Mouse (Mus musculus) olfactory bulb, adult 2 months (tissue): Measurements from ENCODE around the gene Pxk. TPM values are rescaled to one million over a fixed set of nuclear protein-coding genes. Genes with fewer than 3 reads are reported as not detected.

Experiments used
- H3K27ac ChIP-seq: fragments of 200-500 bp; 2 replicates; pipeline ENCODE4 v1.5.1; 2012; ENCODE audit warnings: low read depth, low read length; ENCODE audit not compliant: insufficient read depth
- H3K4me1 ChIP-seq: fragments of 200-500 bp; 2 replicates; pipeline ENCODE4 v1.6.1; 2012; ENCODE audit warnings: low read length; ENCODE audit not compliant: control insufficient read depth, insufficient read depth
- H3K4me3 ChIP-seq: fragments of 200-500 bp; 2 replicates; pipeline ENCODE4 v1.5.1; 2012; ENCODE audit warnings: mild to moderate bottlenecking, low read depth, low read length, moderate library complexity; ENCODE audit not compliant: insufficient read depth
- CTCF ChIP-seq: fragments of 200-500 bp; IDR thresholded peaks from 2 replicates; pipeline ENCODE4 v1.5.1; 2012; ENCODE audit warnings: low read depth, mild to moderate bottlenecking, low read length, moderate library complexity; ENCODE audit not compliant: insufficient read depth
- POLR2A ChIP-seq: fragments of 200-500 bp; IDR thresholded peaks from 2 replicates; pipeline ENCODE4 v1.6.1; 2012; ENCODE audit warnings: mild to moderate bottlenecking, low read depth, low read length, moderate library complexity; ENCODE audit not compliant: insufficient read depth
- WGBS: fragments of 180-500 bp; shearing (Covaris S2); methylation state at CpG from one replicate; pipeline ENCODE4 v1.1.7; 2018; 5-methylcytosine and 5-hydroxymethylcytosine counted together
- polyA plus RNA-seq: library from polyadenylated mRNA; stranded (reverse); fragments of >200 nt; gene quantifications from 2 replicates; pipeline ENCODE4 v1.2.4, GENCODE M21; 2012; ENCODE audit warnings: low replicate concordance; ENCODE audit not compliant: missing spikeins, insufficient read depth, insufficient read length

Pxk gene
- polyA plus RNA-seq, 1 experiment, result not detected

- 79% methylated on average over 7 of the region's 7 CpGs for WGBS
- Histone ChIP-seq H3K4me1 (peaks cover 6% of the 10 kb centered on the region; the same call in 1 of the 2 replicates), H3K27ac (no peak overlapping the region), H3K4me3 (no peak overlapping the region)
- TF ChIP-seq CTCF (no peak), POLR2A (no peak)
Observed at GRCm38 (mm10) chr14:8124046-8124881, 26.3 kb downstream of the Pxk start.

GRCm38 (mm10) chr14:8127971-8128370 lies 30.0 kb downstream of the Pxk start:
- TF ChIP-seq POLR2A, result no peak
- no peak for TF ChIP-seq CTCF
- H3K27ac ChIP-seq, result no peak overlapping the region
- 74% methylated on average over 5 of the region's 5 CpGs for WGBS

DNA sequence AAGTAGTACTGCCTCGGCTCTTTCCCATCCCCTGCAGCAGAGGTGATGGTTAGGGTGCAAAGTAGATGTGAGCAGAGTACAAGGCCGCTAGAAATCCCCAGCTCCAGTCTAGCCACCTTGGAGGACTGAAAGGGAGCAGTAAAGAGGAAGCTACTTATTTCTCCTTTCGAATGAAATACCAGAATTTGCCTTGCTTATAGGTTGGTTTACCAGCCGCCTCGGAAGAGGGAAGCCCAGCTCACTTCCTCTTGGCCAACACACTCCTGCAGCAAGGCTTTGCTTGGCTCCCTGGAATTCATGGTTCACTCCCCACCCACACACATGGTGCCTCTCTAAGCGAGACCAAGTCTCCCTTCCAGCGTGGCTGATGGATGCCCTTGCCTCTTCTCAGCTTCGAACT lies 34.8 kb downstream of the Pxk start:
- 81% methylated on average over 8 of the region's 8 CpGs for WGBS
- H3K4me3 ChIP-seq, result no peak overlapping the region
- TF ChIP-seq CTCF (no peak), POLR2A (no peak)

More at GRCm38 (mm10) chr14:8127971-8128370, 30.0 kb downstream of the Pxk start:
- Histone ChIP-seq H3K4me3 (no peak overlapping the region), H3K4me1 (peaks cover 15% of the 10 kb centered on the region)

DNA sequence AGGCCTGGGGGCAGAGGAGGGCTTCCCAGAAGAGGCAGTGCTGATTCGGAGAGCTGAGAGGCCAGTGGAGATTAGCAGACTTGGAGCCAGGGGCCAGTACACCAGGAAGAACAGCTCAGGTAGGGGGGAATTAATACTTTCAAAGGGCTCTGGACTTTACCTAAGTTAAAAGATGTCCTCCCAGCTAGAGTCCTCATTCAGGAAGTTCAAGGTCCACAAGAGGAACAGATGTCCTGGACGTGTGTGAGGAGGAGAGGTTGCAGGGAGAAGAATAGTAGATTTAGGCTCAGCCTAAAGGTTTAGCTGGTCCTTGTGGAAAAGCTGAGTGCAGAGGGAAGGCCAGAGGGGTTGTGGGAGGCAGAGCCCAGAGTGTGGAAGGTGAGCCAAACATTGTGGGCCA lies 36.2 kb downstream of the Pxk start:
- no peak overlapping the region for H3K4me3 ChIP-seq
- WGBS, result 60% methylated on average over 2 of the region's 2 CpGs
- H3K27ac ChIP-seq, result peak overlapping the region; percentile 26
- TF ChIP-seq POLR2A (no peak), CTCF (no peak)
- H3K4me1 ChIP-seq, result peaks cover 21% of the 10 kb centered on the region

More for the DNA sequence above, 34.8 kb downstream of the Pxk start:
- no peak overlapping the region for H3K27ac ChIP-seq
- peaks cover 21% of the 10 kb centered on the region for H3K4me1 ChIP-seq

- Histone ChIP-seq H3K4me3 (no peak overlapping the region), H3K27ac (0 out of 2 replicates have a peak overlapping the region, but pooled peaks have one; percentile 26), H3K4me1 (peaks cover 21% of the 10 kb centered on the region)
- 26% methylated on average over 3 of the region's 3 CpGs for WGBS
- TF ChIP-seq POLR2A (no peak), CTCF (no peak)
Observed at GRCm38 (mm10) chr14:8135130-8135529, 37.1 kb downstream of the Pxk start.

DNA sequence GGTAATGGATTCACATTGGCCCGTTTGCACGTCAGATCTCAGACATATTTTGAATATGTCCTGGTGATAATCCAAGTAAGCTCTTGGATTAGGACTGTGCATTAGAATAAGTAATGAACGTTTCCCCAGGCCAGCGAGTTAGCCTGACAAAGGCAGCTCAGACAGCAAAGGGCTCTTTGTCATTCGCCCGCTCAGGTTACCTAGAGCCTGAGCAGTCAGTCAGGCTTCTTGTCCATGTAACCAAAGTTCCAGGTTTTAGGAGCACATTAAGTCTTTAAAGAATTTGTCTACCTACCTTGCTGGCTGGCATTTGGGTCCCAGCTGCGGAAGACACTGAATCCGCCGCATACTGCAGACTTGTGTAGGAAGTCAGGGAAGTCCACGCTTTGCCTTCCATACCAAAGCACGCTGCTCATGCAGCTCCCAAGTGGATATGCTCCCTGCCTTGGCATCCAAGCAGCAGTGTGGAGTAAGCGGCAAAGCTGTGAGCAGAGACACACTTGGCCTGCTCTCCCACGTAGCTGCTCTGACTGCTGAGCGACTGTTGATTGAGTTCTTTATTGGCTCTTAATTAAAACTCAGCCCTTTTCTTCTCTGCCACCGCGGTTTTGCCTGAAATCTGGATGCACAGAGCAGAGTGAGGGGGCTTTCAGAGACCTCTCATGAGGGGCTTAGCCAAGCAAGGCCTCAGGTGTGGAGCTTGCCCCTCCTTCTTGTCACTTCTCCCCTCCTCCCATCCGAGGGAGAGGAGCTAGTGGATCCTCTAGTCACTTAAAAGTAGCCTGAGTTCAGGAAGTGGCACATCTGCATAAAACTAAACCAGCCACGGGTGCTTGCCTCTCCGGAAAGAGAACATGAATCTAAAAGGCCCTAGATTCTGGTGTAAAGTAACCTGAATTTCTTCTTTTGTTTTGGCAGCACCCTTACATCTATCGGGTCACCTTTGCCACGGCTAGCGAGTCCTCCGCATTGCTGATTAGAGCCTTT lies 42.0 kb downstream of the Pxk start:
- H3K4me3 ChIP-seq, result no peak overlapping the region
- H3K27ac ChIP-seq, result no peak overlapping the region
- TF ChIP-seq CTCF (no peak), POLR2A (no peak)
- peaks cover 2% of the 10 kb centered on the region; the same call in 1 of the 2 replicates for H3K4me1 ChIP-seq
- 56% methylated on average over 23 of the region's 23 CpGs for WGBS

- WGBS, result 82% methylated on average over 2 of the region's 2 CpGs
- Histone ChIP-seq H3K4me1 (no peaks in the 10 kb centered on the region), H3K4me3 (no peak overlapping the region), H3K27ac (no peak overlapping the region)
- TF ChIP-seq CTCF (no peak), POLR2A (no peak)
Observed at GRCm38 (mm10) chr14:8141131-8141530, 43.1 kb downstream of the Pxk start.

DNA sequence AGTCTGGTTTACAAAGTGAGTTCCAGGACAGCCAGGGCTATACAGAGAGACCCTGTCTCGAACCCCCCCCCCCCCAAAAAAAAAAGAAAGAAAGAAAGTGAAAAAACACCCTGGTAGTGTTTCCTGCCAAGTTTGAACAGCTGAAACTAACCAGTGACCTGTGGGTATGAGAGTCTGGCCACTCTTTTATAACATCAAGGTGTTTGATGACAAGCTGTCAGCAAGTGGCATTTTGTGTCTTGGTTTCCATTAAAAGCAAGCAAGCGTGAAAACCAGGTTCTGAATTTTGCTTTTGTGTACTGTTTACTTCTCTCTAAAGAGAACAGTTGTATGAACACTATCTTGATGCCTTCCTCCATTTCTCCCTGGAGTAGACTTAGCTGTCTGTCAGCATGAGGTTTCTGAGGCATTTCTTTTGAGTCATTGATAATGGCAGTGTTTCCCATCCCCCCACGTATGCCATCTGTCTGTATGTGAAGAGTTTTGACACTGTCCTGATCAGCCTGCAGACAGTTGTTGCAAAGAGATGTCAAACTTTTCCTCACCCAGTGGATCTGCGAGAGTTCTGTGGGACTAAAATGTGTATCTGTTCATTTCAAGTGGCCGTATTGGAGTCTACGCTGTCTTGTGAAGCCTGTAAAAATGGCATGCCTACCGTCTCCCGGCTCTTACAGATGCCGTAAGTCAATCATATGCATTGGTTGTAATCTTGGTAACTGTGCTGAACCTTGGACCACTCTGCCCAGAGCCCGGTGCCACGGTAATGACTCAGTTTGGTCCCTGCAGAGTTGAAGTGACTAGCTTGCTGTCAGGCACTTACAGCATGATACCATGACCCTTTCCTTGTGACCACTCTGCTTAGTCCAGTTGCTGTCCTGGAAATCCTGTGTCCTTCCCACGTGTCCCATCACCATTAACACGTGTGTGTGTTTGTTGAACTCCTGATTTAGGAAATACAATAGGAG lies 47.9 kb downstream of the Pxk start:
- Histone ChIP-seq H3K4me1 (peaks cover 3% of the 10 kb centered on the region), H3K4me3 (no peak overlapping the region), H3K27ac (no peak overlapping the region)
- TF ChIP-seq CTCF (no peak), POLR2A (no peak)
- WGBS, result 85% methylated on average over 13 of the region's 13 CpGs
